Mouse (Mus musculus): ENCODE measurements around the gene Cdc5l. TPM values are rescaled to one million over a fixed set of nuclear protein-coding genes. Genes with fewer than 3 reads are reported as not detected.

The Cdc5l gene
- polyA plus RNA-seq (2016; fragmentation: Nextera tagmentation; extraction: Ambion mirVana) = 66.7 and 68.9 TPM in 2 replicates

GRCm38 (mm10) chr17:45433419-45434261 is at the start of gene Cdc5l:
Gene Cdc5l, minus strand, starts transcription at chr17:45433737.
- Histone ChIP-seq H3K4me3 (peak within 1 kb of the TSS; percentile 98), H3K4me1 (peaks cover 21% of the 10 kb centered on the region), H3K9me3 (no peaks in the 10 kb centered on the region), H3K27me3 (replicated peaks; ENCODE audit: low read depth, poor library complexity, severe bottlenecking) (no peaks in the 10 kb centered on the region), H3K27ac (replicated peaks) (peak within 1 kb of the TSS; percentile 96), H3K36me3 (replicated peaks) (peaks cover 14% of the 10 kb centered on the region)
- under 1% methylated on average over 73 of the region's 73 CpGs for WGBS
- peak; percentile 97 for DNase-seq (ENCODE audit: low spot score)

- Histone ChIP-seq H3K4me1 (peaks cover 8% of the 10 kb centered on the region; the same call in 1 of the 2 replicates), H3K36me3 (replicated peaks) (no peaks in the 10 kb centered on the region), H3K27ac (replicated peaks) (no peak overlapping the region), H3K4me3 (no peak overlapping the region), H3K27me3 (replicated peaks; ENCODE audit: low read depth, poor library complexity, severe bottlenecking) (peaks cover 32% of the 10 kb centered on the region), H3K9me3 (peaks cover 10% of the 10 kb centered on the region; the same call in 1 of the 2 replicates)
- DNase-seq (ENCODE audit: low spot score) = no peak
- 34% methylated on average over 2 of the region's 2 CpGs for WGBS
Observed at GRCm38 (mm10) chr17:45480429-45480828, 46.9 kb upstream of the Cdc5l start.

GRCm38 (mm10) chr17:45478234-45478825 is 44.8 kb upstream of the Cdc5l start:
- H3K4me1 ChIP-seq = peaks cover 17% of the 10 kb centered on the region
- no peak overlapping the region for H3K27ac ChIP-seq (replicated peaks)
- no peak overlapping the region for H3K4me3 ChIP-seq
- peaks cover 10% of the 10 kb centered on the region; the same call in 1 of the 2 replicates for H3K9me3 ChIP-seq
- no peaks in the 10 kb centered on the region for H3K36me3 ChIP-seq (replicated peaks)
- WGBS = 20% methylated on average over 12 of the region's 12 CpGs
- peaks cover 53% of the 10 kb centered on the region for H3K27me3 ChIP-seq (replicated peaks; ENCODE audit: low read depth, poor library complexity, severe bottlenecking)
- peak; percentile 89 for DNase-seq (ENCODE audit: low spot score)

- Histone ChIP-seq H3K4me1 (peaks cover 17% of the 10 kb centered on the region), H3K27me3 (replicated peaks; ENCODE audit: low read depth, poor library complexity, severe bottlenecking) (peaks cover 55% of the 10 kb centered on the region), H3K4me3 (peak within 1 kb of the TSS; percentile 59), H3K36me3 (replicated peaks) (no peaks in the 10 kb centered on the region), H3K9me3 (no peaks in the 10 kb centered on the region), H3K27ac (replicated peaks) (peak within 1 kb of the TSS; percentile 30; the same call in 1 of the 2 replicates)
- WGBS = 6% methylated on average over 30 of the region's 30 CpGs
- DNase-seq (ENCODE audit: low spot score) = peak; percentile 77
Observed at GRCm38 (mm10) chr17:45474669-45475465, 41.3 kb upstream of the Cdc5l start, which contains the start of gene Spats1. Gene Spats1, minus strand, starts transcription at chr17:45475415.

- Histone ChIP-seq H3K4me1 (peaks cover 17% of the 10 kb centered on the region), H3K27me3 (replicated peaks; ENCODE audit: low read depth, poor library complexity, severe bottlenecking) (peaks cover 55% of the 10 kb centered on the region), H3K27ac (replicated peaks) (no peak overlapping the region), H3K4me3 (peak overlapping the region; percentile 59), H3K36me3 (replicated peaks) (no peaks in the 10 kb centered on the region), H3K9me3 (no peaks in the 10 kb centered on the region)
- WGBS = 75% methylated on average over 8 of the region's 8 CpGs
- no peak for DNase-seq (ENCODE audit: low spot score)
Observed at GRCm38 (mm10) chr17:45474146-45474545, 40.6 kb upstream of the Cdc5l start.

GRCm38 (mm10) chr17:45473667-45474066 is 40.1 kb upstream of the Cdc5l start:
- Histone ChIP-seq H3K9me3 (no peaks in the 10 kb centered on the region), H3K36me3 (replicated peaks) (no peaks in the 10 kb centered on the region), H3K4me1 (peaks cover 17% of the 10 kb centered on the region), H3K27me3 (replicated peaks; ENCODE audit: low read depth, poor library complexity, severe bottlenecking) (peaks cover 55% of the 10 kb centered on the region), H3K4me3 (no peak overlapping the region), H3K27ac (replicated peaks) (no peak overlapping the region)
- 80% methylated on average over 6 of the region's 6 CpGs for WGBS
- DNase-seq (ENCODE audit: low spot score) = no peak

GRCm38 (mm10) chr17:45470726-45471125 is 37.2 kb upstream of the Cdc5l start:
- no peak overlapping the region for H3K27ac ChIP-seq (replicated peaks)
- no peaks in the 10 kb centered on the region for H3K36me3 ChIP-seq (replicated peaks)
- WGBS = 85% methylated on average over 7 of the region's 7 CpGs
- peaks cover 7% of the 10 kb centered on the region; the same call in 1 of the 2 replicates for H3K9me3 ChIP-seq
- DNase-seq (ENCODE audit: low spot score) = no peak
- H3K27me3 ChIP-seq (replicated peaks; ENCODE audit: low read depth, poor library complexity, severe bottlenecking) = peaks cover 26% of the 10 kb centered on the region
- peaks cover 9% of the 10 kb centered on the region for H3K4me1 ChIP-seq
- H3K4me3 ChIP-seq = no peak overlapping the region

- H3K27me3 ChIP-seq (replicated peaks; ENCODE audit: low read depth, poor library complexity, severe bottlenecking) = peaks cover 2% of the 10 kb centered on the region
- no peaks in the 10 kb centered on the region; the same call in 1 of the 2 replicates for H3K4me1 ChIP-seq
- 85% methylated on average over 5 of the region's 5 CpGs for WGBS
- no peak overlapping the region for H3K4me3 ChIP-seq
- DNase-seq (ENCODE audit: low spot score) = no peak
- no peak overlapping the region for H3K27ac ChIP-seq (replicated peaks)
- H3K9me3 ChIP-seq = peaks cover 7% of the 10 kb centered on the region; the same call in 1 of the 2 replicates
- no peaks in the 10 kb centered on the region for H3K36me3 ChIP-seq (replicated peaks)
Observed at GRCm38 (mm10) chr17:45468302-45468701, 34.8 kb upstream of the Cdc5l start.

- no peaks in the 10 kb centered on the region; the same call in 1 of the 2 replicates for H3K4me1 ChIP-seq
- H3K4me3 ChIP-seq = no peak overlapping the region
- no peak for DNase-seq (ENCODE audit: low spot score)
- peaks cover 7% of the 10 kb centered on the region; the same call in 1 of the 2 replicates for H3K9me3 ChIP-seq
- H3K27me3 ChIP-seq (replicated peaks; ENCODE audit: low read depth, poor library complexity, severe bottlenecking) = no peaks in the 10 kb centered on the region
- no peak overlapping the region for H3K27ac ChIP-seq (replicated peaks)
- no peaks in the 10 kb centered on the region for H3K36me3 ChIP-seq (replicated peaks)
- WGBS = 67% methylated on average over 2 of the region's 2 CpGs
Observed at GRCm38 (mm10) chr17:45466701-45467100, 33.2 kb upstream of the Cdc5l start.

- WGBS = 87% methylated on average over 9 of the region's 9 CpGs
- Histone ChIP-seq H3K27me3 (replicated peaks; ENCODE audit: low read depth, poor library complexity, severe bottlenecking) (no peaks in the 10 kb centered on the region), H3K27ac (replicated peaks) (no peak overlapping the region)
Observed at GRCm38 (mm10) chr17:45464255-45464654, 30.7 kb upstream of the Cdc5l start.

GRCm38 (mm10) chr17:45462506-45462905 is 29.0 kb upstream of the Cdc5l start:
- no peak for DNase-seq (ENCODE audit: low spot score)
- Histone ChIP-seq H3K27ac (replicated peaks) (no peak overlapping the region), H3K36me3 (replicated peaks) (no peaks in the 10 kb centered on the region), H3K9me3 (peaks cover 4% of the 10 kb centered on the region; the same call in 1 of the 2 replicates), H3K4me3 (no peak overlapping the region), H3K4me1 (no peaks in the 10 kb centered on the region; the same call in 1 of the 2 replicates), H3K27me3 (replicated peaks; ENCODE audit: low read depth, poor library complexity, severe bottlenecking) (no peaks in the 10 kb centered on the region)
- 92% methylated on average over 4 of the region's 4 CpGs for WGBS

More at GRCm38 (mm10) chr17:45464255-45464654, 30.7 kb upstream of the Cdc5l start:
- no peak for DNase-seq (ENCODE audit: low spot score)
- Histone ChIP-seq H3K9me3 (peaks cover 7% of the 10 kb centered on the region; the same call in 1 of the 2 replicates), H3K4me3 (no peak overlapping the region), H3K36me3 (replicated peaks) (no peaks in the 10 kb centered on the region), H3K4me1 (no peaks in the 10 kb centered on the region; the same call in 1 of the 2 replicates)

GRCm38 (mm10) chr17:45459062-45459461 is 25.5 kb upstream of the Cdc5l start:
- Histone ChIP-seq H3K4me3 (no peak overlapping the region), H3K27ac (replicated peaks) (no peak overlapping the region), H3K27me3 (replicated peaks; ENCODE audit: low read depth, poor library complexity, severe bottlenecking) (no peaks in the 10 kb centered on the region), H3K36me3 (replicated peaks) (no peaks in the 10 kb centered on the region), H3K9me3 (no peaks in the 10 kb centered on the region), H3K4me1 (peaks cover 2% of the 10 kb centered on the region; the same call in 1 of the 2 replicates)
- WGBS = 91% methylated on average over 8 of the region's 8 CpGs
- DNase-seq (ENCODE audit: low spot score) = no peak

Measured in embryonic facial prominence, embryonic 10.5 days (tissue).